Mouse (Mus musculus) naive thymus-derived CD4-positive, alpha-beta T cell, adult 5 months (primary cell): ENCODE data around the gene Rpl7l1. TPM values are rescaled to one million over a fixed set of nuclear protein-coding genes. Genes with fewer than 3 reads are reported as not detected.

Experiments used
- polyA plus RNA-seq: library from polyadenylated mRNA; unstranded; fragments of 100-300 nt; shearing (Covaris generic); gene quantifications from one replicate; pipeline ENCODE4 v1.2.1, GENCODE M21; 2017

Gene Rpl7l1
- polyA plus RNA-seq, result 69.8 TPM

DNA sequence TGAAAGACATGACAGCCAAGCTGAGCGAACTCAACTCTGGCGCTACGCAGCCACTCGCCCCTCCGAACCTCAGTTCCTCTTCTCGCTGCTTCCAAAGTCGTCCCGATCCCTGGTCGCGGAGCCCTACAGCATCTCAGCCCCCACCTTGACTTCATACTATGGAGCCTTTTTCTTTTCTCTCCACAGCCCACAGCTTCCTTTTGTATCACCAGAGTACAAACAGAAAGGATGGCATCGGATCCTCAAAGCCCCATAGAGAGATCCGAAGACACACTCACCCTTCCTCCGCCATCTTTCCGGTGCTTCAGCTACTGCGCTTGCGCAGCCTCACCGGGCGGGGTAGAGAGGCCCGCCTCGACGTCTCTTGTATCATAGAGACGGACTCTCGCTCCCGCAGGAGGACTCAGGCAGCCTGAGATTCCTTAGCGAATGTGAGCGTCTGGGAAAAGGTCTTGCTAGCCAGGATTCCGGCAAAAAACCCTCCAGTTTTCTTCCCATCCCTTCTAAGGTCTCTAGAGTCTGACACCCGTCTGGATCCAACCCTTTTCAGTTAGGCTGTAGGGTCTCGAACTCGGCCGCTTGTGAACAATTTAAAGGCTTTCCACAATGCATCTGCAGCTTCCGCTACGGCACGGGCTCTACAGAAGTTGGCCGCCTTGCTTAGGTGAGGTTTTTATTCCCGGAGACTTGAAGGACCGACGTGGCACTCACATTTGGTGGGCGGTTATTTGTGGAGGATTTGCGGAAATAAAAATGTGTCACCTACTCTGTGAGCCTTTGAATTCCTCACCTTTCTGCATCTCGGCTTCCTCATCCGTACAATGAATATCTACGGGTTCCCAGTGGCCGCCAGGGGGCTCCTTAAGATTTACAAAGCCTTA lies at the start of gene Rpl7l1:
TSS of gene Rpl7l1 (minus strand) at position 332 of the 881 bp plus-strand sequence.

DNA sequence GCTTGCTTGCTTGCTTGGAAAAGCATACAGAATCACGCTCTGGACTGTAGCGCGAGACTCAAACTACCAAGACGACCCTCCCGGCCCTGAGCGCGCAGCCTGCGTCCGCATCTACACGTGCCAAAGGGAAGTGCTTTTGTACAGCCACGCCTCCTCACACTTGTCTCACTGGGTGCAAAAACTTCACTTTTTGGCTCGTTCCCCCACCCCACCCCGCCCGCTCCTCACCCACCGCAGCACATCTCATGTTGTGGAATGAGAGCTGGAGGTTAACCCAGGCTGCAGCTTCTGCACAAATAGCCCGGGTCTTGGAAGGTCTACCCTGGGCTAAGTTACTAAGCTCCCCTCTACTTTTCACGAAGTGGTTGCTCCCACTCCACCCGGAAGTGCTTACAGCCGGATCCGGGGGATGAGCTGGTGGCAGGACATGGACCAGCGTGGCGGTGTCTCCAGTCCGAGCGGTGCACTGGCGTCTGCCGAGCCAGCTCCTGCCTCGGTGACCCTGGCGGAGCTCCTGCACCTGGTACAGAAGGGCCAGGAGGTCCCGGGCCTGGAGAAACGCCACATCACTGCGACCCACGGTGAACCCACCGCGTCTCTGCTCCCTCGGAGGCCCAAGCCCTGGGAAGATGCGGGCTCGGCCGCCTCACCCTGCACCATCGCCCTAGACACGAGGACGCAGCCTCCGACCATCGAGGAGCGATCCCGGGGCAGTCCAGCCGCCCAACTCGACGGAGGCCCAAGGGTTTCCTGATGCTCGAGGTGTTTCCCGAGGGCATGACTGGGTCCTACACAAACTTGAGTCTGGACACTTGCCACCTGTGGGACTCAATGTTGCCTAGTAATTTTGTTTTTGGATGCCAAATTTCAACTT lies 9.8 kb downstream of the Rpl7l1 start, which contains the start of gene 2310039H08Rik:
TSS of gene 2310039H08Rik (plus strand) at position 232 of the 874 bp plus-strand sequence.

DNA sequence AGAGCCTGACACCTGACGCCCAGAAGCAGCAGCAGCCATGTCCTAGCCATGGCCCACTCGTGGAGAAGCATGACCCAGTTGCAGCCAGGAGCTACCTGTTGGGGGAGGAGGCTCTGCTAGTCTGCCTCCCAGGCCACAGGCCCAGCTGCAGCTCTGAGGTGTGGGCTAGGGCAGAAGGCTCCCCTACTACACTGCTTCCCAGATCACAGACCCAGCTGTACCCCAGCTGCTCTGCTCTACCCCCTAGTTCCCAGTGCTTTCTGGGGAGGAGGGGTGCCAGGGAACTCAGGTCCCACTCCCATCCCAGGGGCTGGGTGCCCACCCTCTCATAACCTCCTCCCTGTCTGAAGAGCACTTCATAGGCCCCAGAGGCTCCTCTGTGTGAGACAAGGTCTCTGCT lies 18.9 kb downstream of the Rpl7l1 start, which contains the start of gene Ptcra:
TSS of gene Ptcra (minus strand) at position 169 of the 400 bp plus-strand sequence.

DNA sequence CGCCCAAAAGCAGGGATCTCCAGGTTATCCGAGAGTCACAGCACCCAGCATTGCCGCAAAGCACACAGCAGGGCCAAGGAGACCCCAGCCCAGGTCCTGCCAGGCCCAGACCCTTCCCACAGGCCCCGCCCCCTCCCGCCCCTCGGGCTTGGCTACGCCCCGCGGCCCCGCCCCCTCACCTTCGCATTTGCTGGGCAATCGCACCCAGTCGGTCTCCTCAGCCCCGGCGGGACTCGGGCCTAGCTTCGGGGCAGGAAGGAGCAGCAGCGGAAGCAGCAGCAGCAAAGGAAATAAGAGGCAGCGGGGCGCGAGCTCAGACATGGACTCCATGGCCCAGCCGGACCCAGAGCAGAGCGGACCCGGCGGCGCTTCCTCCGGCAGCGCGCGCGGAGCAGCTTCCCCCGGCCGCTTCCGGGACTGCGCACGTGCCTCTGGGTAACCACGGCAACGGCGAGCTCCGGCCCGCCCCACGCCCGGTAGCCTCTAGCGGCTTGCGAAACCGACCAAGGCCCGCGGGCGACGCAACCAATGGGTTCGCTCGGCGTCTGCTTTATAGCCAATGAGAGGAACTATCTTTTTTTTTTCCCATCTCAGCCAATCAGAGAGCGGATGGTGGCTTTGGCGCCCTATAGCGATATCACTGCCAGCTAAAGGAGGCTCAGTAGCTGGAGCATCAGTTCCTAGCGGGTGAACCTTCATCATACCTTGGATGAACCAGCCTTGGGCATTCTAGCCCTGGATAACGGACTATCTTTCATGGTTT lies 30.5 kb downstream of the Rpl7l1 start, which contains the start of gene Cnpy3:
TSS of gene Cnpy3 (minus strand) at position 421 of the 763 bp plus-strand sequence.

DNA sequence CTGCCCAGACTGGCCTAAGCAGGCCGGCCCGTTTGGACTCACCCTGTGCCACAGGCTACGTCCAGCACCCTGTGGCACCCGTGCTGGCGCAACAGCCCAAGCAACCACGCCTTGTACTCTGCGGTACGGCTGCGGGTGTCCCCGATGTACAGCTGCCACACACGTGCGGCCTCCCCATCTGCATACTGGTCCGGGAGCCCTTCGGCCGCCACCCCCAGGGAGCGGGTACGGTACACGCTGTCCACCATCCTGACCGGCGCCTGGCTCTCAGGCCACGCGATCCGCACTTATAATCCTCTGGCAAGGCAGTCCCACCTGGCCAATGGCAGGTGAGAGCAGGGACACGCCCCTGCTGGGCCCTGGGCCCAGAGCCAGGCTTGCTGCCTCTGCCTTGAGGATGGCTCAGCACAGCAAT lies 53.6 kb downstream of the Rpl7l1 start, which contains the start of gene Gnmt:
TSS of gene Gnmt (minus strand) at position 265 of the 415 bp plus-strand sequence.

Other genes starting within 250 kb of the Rpl7l1 start
- 9.0 TPM for gene Cul9, start 236.3 kb downstream of the Rpl7l1 start, polyA plus RNA-seq
- gene Srf, start 226.5 kb downstream of the Rpl7l1 start, polyA plus RNA-seq, result 33.1 TPM
- not detected for gene Ptk7, start 153.2 kb downstream of the Rpl7l1 start, polyA plus RNA-seq
- 21.3 TPM for gene Klc4, start 136.7 kb downstream of the Rpl7l1 start, polyA plus RNA-seq
- 44.7 TPM for gene Mrpl2, start 136.4 kb downstream of the Rpl7l1 start, polyA plus RNA-seq
- 4.3 TPM for gene Cul7, start 132.3 kb downstream of the Rpl7l1 start, polyA plus RNA-seq
- gene Rrp36, start 108.3 kb downstream of the Rpl7l1 start, polyA plus RNA-seq, result 39.7 TPM
- 64.7 TPM for gene Mea1, start 103.9 kb downstream of the Rpl7l1 start, polyA plus RNA-seq
- gene Klhdc3, start 101.8 kb downstream of the Rpl7l1 start, polyA plus RNA-seq, result 105 TPM
- 65.1 TPM for gene Ppp2r5d, start 77.6 kb downstream of the Rpl7l1 start, polyA plus RNA-seq
- gene Pex6, start 71.2 kb downstream of the Rpl7l1 start, polyA plus RNA-seq, result 33.2 TPM
- gene Gnmt, start 53.5 kb downstream of the Rpl7l1 start, polyA plus RNA-seq, result 0.66 TPM
- gene Cnpy3, start 30.5 kb downstream of the Rpl7l1 start, polyA plus RNA-seq, result 44.5 TPM
- not detected for gene Ptcra, start 19.0 kb downstream of the Rpl7l1 start, polyA plus RNA-seq
- 30.2 TPM for gene 2310039H08Rik, start 10.0 kb downstream of the Rpl7l1 start, polyA plus RNA-seq
- gene Bicral, start 75.8 kb upstream of the Rpl7l1 start, polyA plus RNA-seq, result 24.5 TPM
- gene Tbcc, start 108.0 kb upstream of the Rpl7l1 start, polyA plus RNA-seq, result 30.5 TPM
- not detected for gene Prph2, start 127.8 kb upstream of the Rpl7l1 start, polyA plus RNA-seq
- gene Ubr2, start 227.9 kb upstream of the Rpl7l1 start, polyA plus RNA-seq, result 74.8 TPM